Mouse (Mus musculus): ENCODE measurements around the gene Pamr1.
A peak's percentile ranks its signal among the peaks of the same experiment; 100 is the strongest.

Pamr1 gene

GRCm38 (mm10) chr2:102600516-102600915, 50.7 kb downstream of the Pamr1 start:
- no peak for DNase-seq

GRCm38 (mm10) chr2:102610485-102610884, 60.7 kb downstream of the Pamr1 start:
- no peak for DNase-seq

GRCm38 (mm10) chr2:102616637-102617036, 66.8 kb downstream of the Pamr1 start:
- no peak for DNase-seq

- DNase-seq: no peak
These were observed 71.1 kb downstream of the Pamr1 start for GRCm38 (mm10) chr2:102620744-102621429.

- no peak for DNase-seq
These were observed 72.4 kb downstream of the Pamr1 start for GRCm38 (mm10) chr2:102622176-102622575.

- no peak for DNase-seq
These were observed 73.1 kb downstream of the Pamr1 start for GRCm38 (mm10) chr2:102622943-102623342.

- DNase-seq: no peak
These were observed 74.7 kb downstream of the Pamr1 start for GRCm38 (mm10) chr2:102624538-102624937.

GRCm38 (mm10) chr2:102632361-102632760, 82.5 kb downstream of the Pamr1 start:
- DNase-seq: no peak

GRCm38 (mm10) chr2:102634010-102634409, 84.2 kb downstream of the Pamr1 start:
- DNase-seq: no peak

- no peak for DNase-seq
These were observed 85.8 kb downstream of the Pamr1 start for GRCm38 (mm10) chr2:102635523-102636060.

- no peak for DNase-seq
These were observed 86.3 kb downstream of the Pamr1 start for GRCm38 (mm10) chr2:102636116-102636600.

- DNase-seq: no peak
These were observed 88.3 kb downstream of the Pamr1 start for GRCm38 (mm10) chr2:102638140-102638539.

GRCm38 (mm10) chr2:102638690-102639089, 88.9 kb downstream of the Pamr1 start:
- DNase-seq: no peak

- DNase-seq: no peak
These were observed 99.2 kb downstream of the Pamr1 start for GRCm38 (mm10) chr2:102648845-102649500.

- DNase-seq: no peak
These were observed 100.5 kb downstream of the Pamr1 start for GRCm38 (mm10) chr2:102650322-102650721.

- no peak for DNase-seq
These were observed 106.3 kb downstream of the Pamr1 start for GRCm38 (mm10) chr2:102655966-102656725.

- DNase-seq: no peak
These were observed 107.9 kb downstream of the Pamr1 start for GRCm38 (mm10) chr2:102657726-102658125.

- DNase-seq: no peak
These were observed 108.4 kb downstream of the Pamr1 start, which contains the start of gene Slc1a2 for GRCm38 (mm10) chr2:102658163-102658660. TSS of gene Slc1a2 (plus strand) at chr2:102658659.

GRCm38 (mm10) chr2:102658661-102659520, 109.1 kb downstream of the Pamr1 start:
- peak; percentile 4 to 38 for DNase-seq

GRCm38 (mm10) chr2:102659521-102659830, 109.7 kb downstream of the Pamr1 start:
- no peak for DNase-seq

- no peak for DNase-seq
These were observed 111.2 kb downstream of the Pamr1 start for GRCm38 (mm10) chr2:102661052-102661451.

- DNase-seq: no peak
These were observed 113.1 kb downstream of the Pamr1 start for GRCm38 (mm10) chr2:102662911-102663310.

Data from kidney, postnatal 25 days (tissue).